ENCODE assay signal across 30 mouse cellular contexts in the genomic region with DNA sequence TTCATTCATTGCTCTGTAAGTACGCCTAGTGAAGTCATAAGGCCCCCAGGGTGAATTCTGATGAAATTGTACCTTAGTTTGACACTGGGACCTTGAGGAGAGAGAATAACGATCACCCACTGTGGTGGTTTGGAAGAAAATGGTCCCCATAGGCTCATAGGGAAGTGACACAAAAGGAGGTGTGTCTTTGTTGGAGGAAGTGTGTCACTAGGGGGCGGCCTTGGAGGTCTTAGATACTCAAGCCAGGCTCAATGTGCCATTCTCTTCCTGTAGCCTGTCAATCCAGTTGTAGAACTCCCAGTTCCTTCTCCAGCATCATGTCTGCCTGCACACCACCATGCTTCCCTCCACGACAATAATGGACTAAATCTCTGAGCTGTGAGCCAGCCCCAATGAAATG.
"Had no signal": no experiment of that assay in that cellular context is flagged by ENCODE, and none has a peak within 500 bp of the region (broad histone marks: within the 10 kb centered on the region; RNA-seq: fewer than 3 reads in every experiment).

No protein-coding gene starts in this region.

- H3K36me3 ChIP-seq: heart, embryonic 12.5 days; heart, embryonic 13.5 days; heart, embryonic 15.5 days; hindbrain, embryonic 10.5 days; hindbrain, embryonic 12.5 days; hindbrain, embryonic 13.5 days; hindbrain, embryonic 15.5 days; intestine, embryonic 15.5 days; kidney, embryonic 15.5 days had no signal

- H3K4me1 ChIP-seq: hindbrain, embryonic 12.5 days; hindbrain, embryonic 13.5 days; hindbrain, embryonic 15.5 days; intestine, embryonic 15.5 days had no signal

- H3K9me3 ChIP-seq: heart, embryonic 13.5 days; heart, embryonic 15.5 days; hindbrain, embryonic 10.5 days; hindbrain, embryonic 12.5 days; hindbrain, embryonic 13.5 days; hindbrain, embryonic 15.5 days; intestine, embryonic 15.5 days; kidney, embryonic 15.5 days had no signal

- DNase-seq: heart, postnatal 10 days; heart, postnatal 14 days; heart, postnatal 36 days; heart, postnatal 4 days; kidney, adult 11 months; kidney, adult 18-20 months; kidney, adult 2 months; kidney, adult 8-10 months; kidney, adult 9 months; kidney, postnatal 10 days; kidney, postnatal 14 days; kidney, postnatal 25 days; kidney, postnatal 36 days; kidney, postnatal 4 days; layer of hippocampus, adult 9-11 months; layer of hippocampus, postnatal 36 days had no signal

- H3K27me3 ChIP-seq: hindbrain, embryonic 12.5 days; hindbrain, embryonic 13.5 days; hindbrain, embryonic 15.5 days; intestine, embryonic 15.5 days; kidney, embryonic 15.5 days had no signal

- H3K27ac ChIP-seq: heart, embryonic 13.5 days; heart, embryonic 15.5 days; hindbrain, embryonic 10.5 days; hindbrain, embryonic 12.5 days; hindbrain, embryonic 13.5 days; hindbrain, embryonic 14.5 days; hindbrain, embryonic 15.5 days; hindbrain, postnatal 0 days; intestine, embryonic 15.5 days; kidney, embryonic 15.5 days; kidney, postnatal 0 days; layer of hippocampus, adult 2 months; left cerebral cortex, adult 2 months had no signal

- H3K4me3 ChIP-seq: heart, embryonic 12.5 days; heart, embryonic 13.5 days; heart, embryonic 15.5 days; hindbrain, embryonic 10.5 days; hindbrain, embryonic 12.5 days; hindbrain, embryonic 13.5 days; hindbrain, embryonic 15.5 days; intestine, embryonic 15.5 days; kidney, embryonic 15.5 days; layer of hippocampus, adult 2 months; left cerebral cortex, adult 2 months had no signal
